Mouse (Mus musculus): ENCODE data around the gene Rapgefl1.
"Not testable (repeated sequence)": the region's sequence is repeated elsewhere in the genome, so short reads cannot be mapped to it uniquely, and the experiment has no call there.

The Rapgefl1 gene

GRCm38 (mm10) chr11:98816706-98817239 is 19.8 kb upstream of the Rapgefl1 start:
- DNase-seq (ENCODE audit: low spot score in 2 of 2) = no peak

GRCm38 (mm10) chr11:98820968-98821367 is 15.6 kb upstream of the Rapgefl1 start:
- DNase-seq (ENCODE audit: low spot score in 2 of 2) = no peak

GRCm38 (mm10) chr11:98826071-98826470 is 10.5 kb upstream of the Rapgefl1 start:
- not testable (repeated sequence) for DNase-seq (ENCODE audit: low spot score in 2 of 2)

- DNase-seq (ENCODE audit: low spot score in 2 of 2) = no peak
These were observed 8.7 kb upstream of the Rapgefl1 start for GRCm38 (mm10) chr11:98827877-98828276.

GRCm38 (mm10) chr11:98829091-98829775 is 7.4 kb upstream of the Rapgefl1 start:
- DNase-seq (ENCODE audit: low spot score in 2 of 2) = no peak

- no peak for DNase-seq (ENCODE audit: low spot score in 2 of 2)
These were observed 6.7 kb upstream of the Rapgefl1 start for GRCm38 (mm10) chr11:98829875-98830274.

- DNase-seq (ENCODE audit: low spot score in 2 of 2) = no peak
These were observed 1.3 kb upstream of the Rapgefl1 start for GRCm38 (mm10) chr11:98835296-98835695.

- DNase-seq (ENCODE audit: low spot score in 2 of 2) = no peak
These were observed 860 bp upstream of the Rapgefl1 start for GRCm38 (mm10) chr11:98835725-98836124.

- no peak for DNase-seq (ENCODE audit: low spot score in 2 of 2)
These were observed 457 bp upstream of the Rapgefl1 start for GRCm38 (mm10) chr11:98836128-98836527.

GRCm38 (mm10) chr11:98837231-98837704 is 683 bp downstream of the Rapgefl1 start:
- peak in 1 of 2 experiments; percentile 8 for DNase-seq (ENCODE audit: low spot score in 2 of 2)

GRCm38 (mm10) chr11:98837917-98838316 is 1.3 kb downstream of the Rapgefl1 start:
- DNase-seq (ENCODE audit: low spot score in 2 of 2) = no peak

GRCm38 (mm10) chr11:98838512-98838911 is 1.9 kb downstream of the Rapgefl1 start:
- no peak for DNase-seq (ENCODE audit: low spot score in 2 of 2)

GRCm38 (mm10) chr11:98839402-98839801 is 2.8 kb downstream of the Rapgefl1 start:
- DNase-seq (ENCODE audit: low spot score in 2 of 2) = no peak

- peak in 1 of 2 experiments; percentile 22 for DNase-seq (ENCODE audit: low spot score in 2 of 2)
These were observed 3.3 kb downstream of the Rapgefl1 start for GRCm38 (mm10) chr11:98839897-98840296.

GRCm38 (mm10) chr11:98846016-98846415 is 9.4 kb downstream of the Rapgefl1 start:
- DNase-seq (ENCODE audit: low spot score in 2 of 2) = no peak

- no peak for DNase-seq (ENCODE audit: low spot score in 2 of 2)
These were observed 10.4 kb downstream of the Rapgefl1 start for GRCm38 (mm10) chr11:98846865-98847604.

- no peak for DNase-seq (ENCODE audit: low spot score in 2 of 2)
These were observed 12.8 kb downstream of the Rapgefl1 start for GRCm38 (mm10) chr11:98849196-98849894.

GRCm38 (mm10) chr11:98850100-98851093 is 13.8 kb downstream of the Rapgefl1 start:
- no peak for DNase-seq (ENCODE audit: low spot score in 2 of 2)

- DNase-seq (ENCODE audit: low spot score in 2 of 2) = no peak
These were observed 17.5 kb downstream of the Rapgefl1 start for GRCm38 (mm10) chr11:98854116-98854515.

GRCm38 (mm10) chr11:98854659-98855058 is 18.1 kb downstream of the Rapgefl1 start:
- DNase-seq (ENCODE audit: low spot score in 2 of 2) = no peak

Data from spleen, postnatal 14 days (tissue).